Mouse (Mus musculus) cerebellum, adult 2 months (tissue): ENCODE data around the gene Ccdc151. TPM values are rescaled to one million over a fixed set of nuclear protein-coding genes. Genes with fewer than 3 reads are reported as not detected.

Experiments
- DNase-seq, 2 experiments: peaks; one replicate each; pipeline ENCODE4 v3.0.0; 2021
- H3K27ac ChIP-seq: fragments of 200-500 bp; 2 replicates; pipeline ENCODE4 v1.5.1; 2012; ENCODE audit warnings: low read length, control low read depth, inconsistent platforms; ENCODE audit not compliant: insufficient read depth
- H3K27me3 ChIP-seq: fragments of 200-500 bp; 2 replicates; pipeline ENCODE4 v1.6.1; 2012; ENCODE audit warnings: inconsistent platforms, mild to moderate bottlenecking, low read length, moderate library complexity; ENCODE audit not compliant: control insufficient read depth, insufficient read depth
- H3K4me1 ChIP-seq: fragments of 200-500 bp; 2 replicates; pipeline ENCODE4 v1.6.1; 2011; ENCODE audit warnings: low read length; ENCODE audit not compliant: control insufficient read depth, insufficient read depth
- H3K4me3 ChIP-seq: fragments of 200-500 bp; replicated peaks from 2 replicates; pipeline ENCODE3; 2011; ENCODE audit warnings: mild to moderate bottlenecking, low read depth, low read length, control low read depth; ENCODE audit not compliant: insufficient read depth
- CTCF ChIP-seq: fragments of 200-500 bp; IDR thresholded peaks from 2 replicates; pipeline ENCODE4 v1.5.1; 2011; ENCODE audit warnings: low read depth, mild to moderate bottlenecking, control low read depth, low read length, moderate library complexity, borderline replicate concordance; ENCODE audit not compliant: insufficient read depth
- POLR2A ChIP-seq: fragments of 200-500 bp; IDR thresholded peaks from 2 replicates; pipeline ENCODE4 v1.6.1; 2011; ENCODE audit warnings: low read length, control low read depth, borderline replicate concordance; ENCODE audit not compliant: insufficient read depth
- WGBS: fragments of 180-500 bp; shearing (Covaris S2); methylation state at CpG from one replicate; pipeline ENCODE4 v1.1.7; 2018; 5-methylcytosine and 5-hydroxymethylcytosine counted together
- polyA plus RNA-seq: library from polyadenylated mRNA; depleted of rRNA; stranded (reverse); fragments of >200 nt; gene quantifications from 2 replicates; pipeline ENCODE4 v1.2.3, GENCODE M21; 2012

The Ccdc151 gene
- polyA plus RNA-seq, 1 experiment = 2.7 TPM

- Histone ChIP-seq H3K27ac (no peak overlapping the region), H3K4me3 (no peak overlapping the region), H3K27me3 (no peaks in the 10 kb centered on the region), H3K4me1 (peaks cover 10% of the 10 kb centered on the region)
- TF ChIP-seq POLR2A = no peak
- TF ChIP-seq CTCF = no peak
- 44% methylated on average over 10 of the region's 10 CpGs for WGBS
- DNase-seq = no peak
Measured at GRCm38 (mm10) chr9:21976626-21977175, 25.7 kb downstream of the Ccdc151 start.

GRCm38 (mm10) chr9:21969304-21969703 is 33.1 kb downstream of the Ccdc151 start:
- H3K4me1 ChIP-seq = peaks cover 7% of the 10 kb centered on the region
- H3K4me3 ChIP-seq = no peak overlapping the region
- no peak for DNase-seq
- no peaks in the 10 kb centered on the region for H3K27me3 ChIP-seq
- 61% methylated on average over 4 of the region's 4 CpGs for WGBS
- TF ChIP-seq CTCF = no peak
- TF ChIP-seq POLR2A = no peak
- H3K27ac ChIP-seq = peak overlapping the region; percentile 23; the same call in 1 of the 2 replicates

- 9% methylated on average over 6 of the region's 6 CpGs for WGBS
- Histone ChIP-seq H3K27ac (0 out of 2 replicates have a peak overlapping the region, but pooled peaks have one; percentile 23), H3K4me1 (peaks cover 7% of the 10 kb centered on the region), H3K27me3 (no peaks in the 10 kb centered on the region), H3K4me3 (no peak overlapping the region)
- TF ChIP-seq CTCF (no peak), POLR2A (no peak)
- DNase-seq = no peak
Measured at GRCm38 (mm10) chr9:21968883-21969282, 33.6 kb downstream of the Ccdc151 start.

GRCm38 (mm10) chr9:21963417-21963816 is 39.0 kb downstream of the Ccdc151 start, which contains the start of gene Epor:
Epor (minus strand) TSS chr9:21963506.
- TF ChIP-seq POLR2A (no peak), CTCF (no peak)
- whole genome bisulfite sequencing = 28% methylated on average over 8 of the region's 8 CpGs
- H3K4me3 ChIP-seq = peak within 1 kb of the TSS; percentile 50
- DNase-seq = peak in 1 of 2 experiments; percentile 32
- peak within 1 kb of the TSS; percentile 17; the same call in 1 of the 2 replicates for H3K27ac ChIP-seq
- peaks cover 12% of the 10 kb centered on the region for H3K4me1 ChIP-seq
- no peaks in the 10 kb centered on the region for H3K27me3 ChIP-seq

- DNase-seq = peak; percentile 67 to 69
- TF ChIP-seq CTCF = peak; percentile 7; the same call in 1 of the 2 replicates
- TF ChIP-seq POLR2A = no peak
- 6% methylated on average over 34 of the region's 34 CpGs for WGBS
- H3K27ac ChIP-seq = peak overlapping the region; percentile 17; the same call in 1 of the 2 replicates
- H3K4me3 ChIP-seq = peak overlapping the region; percentile 50
- H3K27me3 ChIP-seq = no peaks in the 10 kb centered on the region
- H3K4me1 ChIP-seq = peaks cover 12% of the 10 kb centered on the region
Measured at GRCm38 (mm10) chr9:21962416-21963059, 39.9 kb downstream of the Ccdc151 start.

GRCm38 (mm10) chr9:21962010-21962409 is 40.4 kb downstream of the Ccdc151 start:
- no peak overlapping the region for H3K27ac ChIP-seq
- peak; percentile 26 to 40 for DNase-seq
- 1% methylated on average over 15 of the region's 15 CpGs for WGBS

GRCm38 (mm10) chr9:21961366-21961980 is 41.0 kb downstream of the Ccdc151 start:
- TF ChIP-seq CTCF = no peak
- TF ChIP-seq POLR2A = no peak

More at GRCm38 (mm10) chr9:21962010-21962409, 40.4 kb downstream of the Ccdc151 start:
- Histone ChIP-seq H3K4me1 (peaks cover 12% of the 10 kb centered on the region), H3K4me3 (peak overlapping the region; percentile 50), H3K27me3 (no peaks in the 10 kb centered on the region)
- TF ChIP-seq POLR2A (no peak), CTCF (peak; percentile 31; the same call in 1 of the 2 replicates)

More at GRCm38 (mm10) chr9:21961366-21961980, 41.0 kb downstream of the Ccdc151 start:
- 5% methylated on average over 35 of the region's 35 CpGs for WGBS
- H3K4me3 ChIP-seq = peak overlapping the region; percentile 50
- H3K4me1 ChIP-seq = peaks cover 12% of the 10 kb centered on the region
- H3K27ac ChIP-seq = no peak overlapping the region
- no peaks in the 10 kb centered on the region for H3K27me3 ChIP-seq
- DNase-seq = peak; percentile 23 to 48
